Mouse (Mus musculus): ENCODE data around the gene Hp. TPM values are rescaled to one million over a fixed set of nuclear protein-coding genes. Genes with fewer than 3 reads are reported as not detected.

The Hp gene
- polyA plus RNA-seq, 1 experiment from 2014 or later, result 1.7 TPM

- Histone ChIP-seq H3K36me3 (ENCODE audit: control insufficient read depth, insufficient read depth, low read length) (no peaks in the 10 kb centered on the region), H3K9ac (ENCODE audit: low read depth, low read length) (no peak overlapping the region), H3K4me1 (replicated peaks; ENCODE audit: control insufficient read depth, insufficient read depth, low read length) (no peaks in the 10 kb centered on the region), H3K9me3 (ENCODE audit: control insufficient read depth, low read length) (no peaks in the 10 kb centered on the region), H3K4me3 (ENCODE audit: low read depth, low read length) (no peak overlapping the region), H3K4me2 (replicated peaks; ENCODE audit: low read depth, low read length) (no peak overlapping the region), H3K27me3 (ENCODE audit: control insufficient read depth, insufficient read depth, low read length) (no peaks in the 10 kb centered on the region), H3K27ac (ENCODE audit: low read depth, low read length) (no peak overlapping the region)
- DNase-seq (ENCODE audit: low spot score) (peak; percentile 76), ATAC-seq (ENCODE audit: low FRiP score) (no peak)
- WGBS, result 48% methylated on average over 8 of the region's 8 CpGs
Measured at GRCm38 (mm10) chr8:109595854-109596253, 16.9 kb upstream of the Hp start.

- WGBS, result 83% methylated on average over 6 of the region's 6 CpGs
Measured at GRCm38 (mm10) chr8:109593117-109593788, 14.3 kb upstream of the Hp start.

GRCm38 (mm10) chr8:109592164-109592563, 13.2 kb upstream of the Hp start:
- H3K4me3 ChIP-seq (ENCODE audit: low read depth, low read length), result no peak overlapping the region
- H3K9ac ChIP-seq (ENCODE audit: low read depth, low read length), result no peak overlapping the region
- no peaks in the 10 kb centered on the region for H3K36me3 ChIP-seq (ENCODE audit: control insufficient read depth, insufficient read depth, low read length)
- ATAC-seq (ENCODE audit: low FRiP score) (no peak), DNase-seq (ENCODE audit: low spot score) (no peak)
- H3K27ac ChIP-seq (ENCODE audit: low read depth, low read length), result no peak overlapping the region
- H3K4me2 ChIP-seq (replicated peaks; ENCODE audit: low read depth, low read length), result no peak overlapping the region
- 92% methylated on average over 5 of the region's 5 CpGs for WGBS
- no peaks in the 10 kb centered on the region for H3K9me3 ChIP-seq (ENCODE audit: control insufficient read depth, low read length)
- H3K27me3 ChIP-seq (ENCODE audit: control insufficient read depth, insufficient read depth, low read length), result no peaks in the 10 kb centered on the region
- no peaks in the 10 kb centered on the region for H3K4me1 ChIP-seq (replicated peaks; ENCODE audit: control insufficient read depth, insufficient read depth, low read length)

More at GRCm38 (mm10) chr8:109593117-109593788, 14.3 kb upstream of the Hp start:
- H3K27ac ChIP-seq (ENCODE audit: low read depth, low read length), result no peak overlapping the region
- H3K36me3 ChIP-seq (ENCODE audit: control insufficient read depth, insufficient read depth, low read length), result no peaks in the 10 kb centered on the region
- no peak overlapping the region for H3K4me3 ChIP-seq (ENCODE audit: low read depth, low read length)
- no peaks in the 10 kb centered on the region for H3K27me3 ChIP-seq (ENCODE audit: control insufficient read depth, insufficient read depth, low read length)
- no peaks in the 10 kb centered on the region for H3K4me1 ChIP-seq (replicated peaks; ENCODE audit: control insufficient read depth, insufficient read depth, low read length)
- no peaks in the 10 kb centered on the region for H3K9me3 ChIP-seq (ENCODE audit: control insufficient read depth, low read length)
- ATAC-seq (ENCODE audit: low FRiP score) (no peak), DNase-seq (ENCODE audit: low spot score) (peak; percentile 39)
- H3K9ac ChIP-seq (ENCODE audit: low read depth, low read length), result no peak overlapping the region
- H3K4me2 ChIP-seq (replicated peaks; ENCODE audit: low read depth, low read length), result no peak overlapping the region

GRCm38 (mm10) chr8:109591367-109591766, 12.4 kb upstream of the Hp start:
- Histone ChIP-seq H3K4me1 (replicated peaks; ENCODE audit: control insufficient read depth, insufficient read depth, low read length) (no peaks in the 10 kb centered on the region), H3K9me3 (ENCODE audit: control insufficient read depth, low read length) (no peaks in the 10 kb centered on the region), H3K36me3 (ENCODE audit: control insufficient read depth, insufficient read depth, low read length) (no peaks in the 10 kb centered on the region), H3K4me2 (replicated peaks; ENCODE audit: low read depth, low read length) (no peak overlapping the region), H3K9ac (ENCODE audit: low read depth, low read length) (no peak overlapping the region), H3K4me3 (ENCODE audit: low read depth, low read length) (no peak overlapping the region), H3K27ac (ENCODE audit: low read depth, low read length) (no peak overlapping the region), H3K27me3 (ENCODE audit: control insufficient read depth, insufficient read depth, low read length) (no peaks in the 10 kb centered on the region)
- 81% methylated on average over 3 of the region's 3 CpGs for WGBS
- DNase-seq (ENCODE audit: low spot score), result no peak
- ATAC-seq (ENCODE audit: low FRiP score), result no peak

GRCm38 (mm10) chr8:109590901-109591300, 11.9 kb upstream of the Hp start:
- Histone ChIP-seq H3K36me3 (ENCODE audit: control insufficient read depth, insufficient read depth, low read length) (no peaks in the 10 kb centered on the region), H3K4me3 (ENCODE audit: low read depth, low read length) (no peak overlapping the region), H3K9ac (ENCODE audit: low read depth, low read length) (no peak overlapping the region), H3K27me3 (ENCODE audit: control insufficient read depth, insufficient read depth, low read length) (no peaks in the 10 kb centered on the region), H3K9me3 (ENCODE audit: control insufficient read depth, low read length) (no peaks in the 10 kb centered on the region), H3K4me2 (replicated peaks; ENCODE audit: low read depth, low read length) (no peak overlapping the region), H3K4me1 (replicated peaks; ENCODE audit: control insufficient read depth, insufficient read depth, low read length) (no peaks in the 10 kb centered on the region), H3K27ac (ENCODE audit: low read depth, low read length) (no peak overlapping the region)
- no peak for ATAC-seq (ENCODE audit: low FRiP score)
- DNase-seq (ENCODE audit: low spot score), result no peak
- WGBS, result 84% methylated on average over 9 of the region's 9 CpGs

DNA sequence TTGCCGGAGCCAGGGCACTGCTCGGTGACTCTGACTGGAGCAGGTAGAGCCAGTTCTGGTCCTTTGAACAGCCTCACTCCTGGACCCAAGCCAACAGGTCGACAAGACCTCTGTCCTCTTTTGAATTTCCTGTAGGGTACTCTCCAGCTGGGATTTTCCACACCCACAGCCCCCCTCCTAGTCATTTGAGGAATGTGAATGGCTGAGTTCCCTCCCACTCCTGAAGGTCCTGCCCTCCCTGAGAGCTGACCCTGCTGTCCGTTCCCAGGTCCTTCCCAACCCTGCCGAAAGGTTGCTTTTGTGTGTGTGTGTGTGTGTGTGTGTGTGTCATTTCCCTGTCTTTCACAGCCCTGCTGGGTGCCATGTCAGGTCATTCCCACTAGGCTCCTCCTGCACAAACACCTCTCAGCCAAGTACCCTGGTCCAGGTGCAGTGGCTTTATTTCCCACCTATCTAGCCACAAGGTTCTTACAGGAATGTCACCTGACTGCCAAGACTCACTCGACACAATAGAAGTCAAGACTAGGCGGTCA, 8.1 kb upstream of the Hp start:
- H3K9ac ChIP-seq (ENCODE audit: low read depth, low read length), result no peak overlapping the region
- H3K4me1 ChIP-seq (replicated peaks; ENCODE audit: control insufficient read depth, insufficient read depth, low read length), result no peaks in the 10 kb centered on the region
- H3K36me3 ChIP-seq (ENCODE audit: control insufficient read depth, insufficient read depth, low read length), result no peaks in the 10 kb centered on the region
- H3K9me3 ChIP-seq (ENCODE audit: control insufficient read depth, low read length), result no peaks in the 10 kb centered on the region
- H3K4me3 ChIP-seq (ENCODE audit: low read depth, low read length), result no peak overlapping the region
- no peak overlapping the region for H3K4me2 ChIP-seq (replicated peaks; ENCODE audit: low read depth, low read length)
- ATAC-seq (ENCODE audit: low FRiP score) (no peak), DNase-seq (ENCODE audit: low spot score) (no peak)
- WGBS, result 67% methylated on average over 7 of the region's 7 CpGs
- H3K27me3 ChIP-seq (ENCODE audit: control insufficient read depth, insufficient read depth, low read length), result no peaks in the 10 kb centered on the region
- no peak overlapping the region for H3K27ac ChIP-seq (ENCODE audit: low read depth, low read length)

DNA sequence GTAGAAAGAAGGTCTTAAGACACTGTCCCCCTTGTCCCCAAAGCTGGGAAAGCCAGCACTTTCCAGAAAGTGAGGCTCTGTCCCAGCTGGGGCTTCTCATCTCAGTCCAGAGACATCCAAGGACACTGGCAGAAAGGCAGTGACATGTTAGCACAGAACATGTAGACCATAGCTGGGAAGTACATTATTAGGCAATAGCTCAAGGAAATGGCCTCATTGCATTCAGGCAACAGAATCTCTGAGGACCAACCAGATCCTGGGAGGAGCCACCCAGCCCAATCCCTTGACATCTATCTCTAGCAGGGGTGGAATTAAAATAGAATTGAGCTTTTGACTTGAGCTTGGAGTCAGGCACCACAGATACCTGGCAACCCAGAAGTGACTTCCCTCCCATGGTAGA, 6.7 kb upstream of the Hp start:
- no peak overlapping the region for H3K4me2 ChIP-seq (replicated peaks; ENCODE audit: low read depth, low read length)
- DNase-seq (ENCODE audit: low spot score) (no peak), ATAC-seq (ENCODE audit: low FRiP score) (no peak)
- no peaks in the 10 kb centered on the region for H3K27me3 ChIP-seq (ENCODE audit: control insufficient read depth, insufficient read depth, low read length)
- no peaks in the 10 kb centered on the region for H3K4me1 ChIP-seq (replicated peaks; ENCODE audit: control insufficient read depth, insufficient read depth, low read length)
- H3K4me3 ChIP-seq (ENCODE audit: low read depth, low read length), result no peak overlapping the region
- no peak overlapping the region for H3K9ac ChIP-seq (ENCODE audit: low read depth, low read length)
- H3K9me3 ChIP-seq (ENCODE audit: control insufficient read depth, low read length), result no peaks in the 10 kb centered on the region
- no peaks in the 10 kb centered on the region for H3K36me3 ChIP-seq (ENCODE audit: control insufficient read depth, insufficient read depth, low read length)
- H3K27ac ChIP-seq (ENCODE audit: low read depth, low read length), result no peak overlapping the region

GRCm38 (mm10) chr8:109584830-109585229, 5.9 kb upstream of the Hp start:
- H3K9me3 ChIP-seq (ENCODE audit: control insufficient read depth, low read length), result no peaks in the 10 kb centered on the region
- WGBS, result 90% methylated on average over 3 of the region's 3 CpGs
- no peak overlapping the region for H3K9ac ChIP-seq (ENCODE audit: low read depth, low read length)
- no peak overlapping the region for H3K27ac ChIP-seq (ENCODE audit: low read depth, low read length)
- DNase-seq (ENCODE audit: low spot score) (no peak), ATAC-seq (ENCODE audit: low FRiP score) (no peak)
- H3K4me2 ChIP-seq (replicated peaks; ENCODE audit: low read depth, low read length), result no peak overlapping the region
- H3K4me3 ChIP-seq (ENCODE audit: low read depth, low read length), result no peak overlapping the region
- no peaks in the 10 kb centered on the region for H3K4me1 ChIP-seq (replicated peaks; ENCODE audit: control insufficient read depth, insufficient read depth, low read length)
- no peaks in the 10 kb centered on the region for H3K27me3 ChIP-seq (ENCODE audit: control insufficient read depth, insufficient read depth, low read length)
- no peaks in the 10 kb centered on the region for H3K36me3 ChIP-seq (ENCODE audit: control insufficient read depth, insufficient read depth, low read length)

- H3K4me1 ChIP-seq (replicated peaks; ENCODE audit: control insufficient read depth, insufficient read depth, low read length), result no peaks in the 10 kb centered on the region
- DNase-seq (ENCODE audit: low spot score) (no peak), ATAC-seq (ENCODE audit: low FRiP score) (no peak)
- no peaks in the 10 kb centered on the region for H3K9me3 ChIP-seq (ENCODE audit: control insufficient read depth, low read length)
- 85% methylated on average over 4 of the region's 4 CpGs for WGBS
- no peak overlapping the region for H3K9ac ChIP-seq (ENCODE audit: low read depth, low read length)
- no peaks in the 10 kb centered on the region for H3K36me3 ChIP-seq (ENCODE audit: control insufficient read depth, insufficient read depth, low read length)
- H3K27ac ChIP-seq (ENCODE audit: low read depth, low read length), result no peak overlapping the region
- no peak overlapping the region for H3K4me2 ChIP-seq (replicated peaks; ENCODE audit: low read depth, low read length)
- H3K4me3 ChIP-seq (ENCODE audit: low read depth, low read length), result no peak overlapping the region
- H3K27me3 ChIP-seq (ENCODE audit: control insufficient read depth, insufficient read depth, low read length), result no peaks in the 10 kb centered on the region
Measured at GRCm38 (mm10) chr8:109584293-109584692, 5.3 kb upstream of the Hp start.

Measured in hindbrain, embryonic 11.5 days (tissue).